Mouse (Mus musculus) layer of hippocampus, adult 9-10 months (tissue): Measurements from ENCODE around the gene Kmt2c.

ENCODE experiments used
- DNase-seq: peaks from one replicate; pipeline ENCODE4 v3.0.0; 2022; ENCODE audit warnings: low spot score

The Kmt2c gene

DNA sequence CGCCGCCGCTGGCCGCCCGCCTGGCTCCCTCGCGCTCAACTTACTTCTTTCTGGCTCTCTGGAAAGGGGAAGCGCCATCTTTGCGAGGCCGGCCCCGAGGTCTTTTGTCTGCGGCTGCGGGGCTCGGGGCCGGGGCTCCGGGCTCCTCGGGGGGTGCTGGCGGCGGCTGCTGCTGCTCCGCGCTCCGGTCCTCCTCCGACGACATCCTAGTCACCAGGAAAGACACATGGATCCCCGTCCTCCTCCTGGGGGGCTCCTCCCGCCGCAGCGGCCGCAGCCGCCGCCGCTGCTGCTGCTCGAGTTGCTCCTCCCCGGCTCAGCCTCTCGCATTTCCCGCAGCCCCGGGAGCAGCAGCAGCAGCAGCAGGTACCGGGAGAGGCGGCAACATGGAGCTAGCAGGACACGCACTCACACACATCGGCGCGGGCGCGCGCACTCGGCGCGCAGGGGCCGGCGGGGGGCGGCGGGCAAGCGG, at the start of gene Kmt2c:
Gene Kmt2c, minus strand, starts transcription at position 438 of the 475 bp plus-strand sequence.
- DNase-seq, result no peak

GRCm38 (mm10) chr5:25546912-25547311, 48.3 kb upstream of the Kmt2c start:
- no peak for DNase-seq

- DNase-seq, result no peak
These were observed 46.0 kb upstream of the Kmt2c start for GRCm38 (mm10) chr5:25544566-25544965.

DNA sequence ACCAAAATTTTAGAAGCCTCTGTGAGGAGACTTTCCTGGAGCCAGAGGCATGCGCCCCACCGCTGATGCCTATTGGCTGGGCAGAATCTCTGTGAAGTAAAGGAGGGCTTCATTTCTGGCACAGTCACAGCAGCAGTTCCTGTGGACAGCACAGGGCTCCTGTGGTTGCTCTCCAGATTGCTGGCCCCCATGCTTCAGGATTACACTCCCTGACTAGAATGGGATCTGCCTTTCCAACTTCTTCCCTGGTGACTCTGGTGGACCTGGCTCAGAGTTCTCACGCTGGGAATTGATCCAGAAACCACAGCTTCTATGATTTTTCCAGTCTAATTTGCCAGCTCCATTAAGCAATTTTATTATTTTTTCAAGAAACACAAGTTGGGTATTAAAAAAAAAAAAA, 45.5 kb upstream of the Kmt2c start:
- no peak for DNase-seq

DNA sequence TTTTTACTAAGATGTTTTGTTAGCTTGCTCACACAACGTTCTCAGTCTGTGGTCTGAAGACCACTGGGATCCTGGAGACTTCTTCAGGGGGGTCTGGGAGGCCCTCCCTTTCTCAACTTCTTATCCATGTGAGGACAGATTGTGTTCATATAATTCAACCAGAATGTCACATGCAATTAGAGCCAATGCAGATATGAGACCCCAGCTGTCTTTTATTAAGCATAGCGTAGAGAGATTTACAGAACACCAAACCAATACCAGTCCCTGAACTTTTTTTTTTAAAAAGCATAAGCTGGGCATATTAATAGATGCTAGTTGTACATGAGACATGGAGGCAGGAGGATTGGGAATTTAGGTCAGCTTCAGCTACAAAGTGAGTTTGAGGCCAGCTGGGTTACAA, 43.1 kb upstream of the Kmt2c start:
- DNase-seq, result no peak

DNA sequence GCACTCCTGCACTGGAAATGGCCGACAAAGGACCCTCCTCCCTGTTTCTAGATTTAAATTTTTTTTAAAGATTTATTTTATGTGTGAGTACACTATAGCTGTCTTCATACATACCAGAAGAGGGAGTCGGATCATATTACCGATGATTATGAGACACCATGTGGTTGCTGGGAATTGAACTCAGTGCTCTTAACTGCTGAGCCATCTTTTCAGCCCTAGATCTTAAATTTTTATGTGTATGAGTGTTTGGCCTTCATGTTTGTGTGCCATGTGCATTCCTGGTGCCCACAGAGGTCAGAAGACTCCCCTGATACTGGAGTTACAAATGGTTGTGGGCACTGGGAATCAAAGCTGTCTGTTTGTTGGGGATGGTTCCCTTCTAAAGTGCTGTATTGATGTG, 42.3 kb upstream of the Kmt2c start:
- DNase-seq, result no peak

- no peak for DNase-seq
These were observed 41.8 kb upstream of the Kmt2c start for GRCm38 (mm10) chr5:25540412-25540811.

GRCm38 (mm10) chr5:25536921-25537409, 38.4 kb upstream of the Kmt2c start:
- DNase-seq, result no peak

DNA sequence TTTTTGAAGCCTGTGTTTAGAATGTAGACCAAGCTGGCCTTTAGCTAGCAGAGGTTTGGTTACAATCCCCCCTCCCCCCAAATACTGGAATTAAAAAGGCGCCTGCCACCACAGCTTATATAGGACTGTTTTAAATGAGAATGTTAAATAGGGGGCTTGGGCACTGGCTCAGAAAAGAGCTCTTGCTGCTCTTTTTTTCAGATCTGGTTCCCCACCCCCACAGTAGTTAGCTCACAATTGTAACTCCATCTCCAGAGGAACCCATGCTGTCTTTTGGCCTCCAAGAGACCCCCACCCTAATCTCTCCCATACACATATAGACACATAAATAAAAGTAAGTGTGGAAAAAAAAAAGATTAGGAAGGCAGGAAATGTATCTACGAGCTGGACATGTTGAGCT, 37.9 kb upstream of the Kmt2c start:
- DNase-seq, result no peak

GRCm38 (mm10) chr5:25535566-25535965, 37.0 kb upstream of the Kmt2c start:
- no peak for DNase-seq

- DNase-seq, result no peak
These were observed 34.7 kb upstream of the Kmt2c start for GRCm38 (mm10) chr5:25533298-25533697.

- no peak for DNase-seq
These were observed 33.9 kb upstream of the Kmt2c start for GRCm38 (mm10) chr5:25532256-25533147.

DNA sequence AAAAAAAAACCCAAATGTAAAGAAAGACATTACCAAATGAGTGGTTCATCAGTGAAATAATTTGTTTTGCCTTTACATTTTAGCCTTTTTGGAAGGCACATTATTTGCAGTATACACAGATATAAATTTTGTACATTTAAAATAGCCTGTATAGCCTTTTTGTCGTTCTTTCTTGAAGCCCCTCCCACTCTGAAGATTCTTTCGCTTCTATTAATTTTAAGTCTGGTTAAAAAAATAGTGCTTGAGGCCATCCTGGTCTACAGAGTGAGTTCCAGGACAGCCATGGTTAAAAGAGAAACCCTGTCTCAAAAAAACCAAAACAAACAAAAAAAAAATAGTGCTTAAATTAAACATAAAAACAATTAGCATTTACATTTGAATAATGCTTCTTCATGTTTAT, 32.0 kb upstream of the Kmt2c start:
- DNase-seq, result no peak

DNA sequence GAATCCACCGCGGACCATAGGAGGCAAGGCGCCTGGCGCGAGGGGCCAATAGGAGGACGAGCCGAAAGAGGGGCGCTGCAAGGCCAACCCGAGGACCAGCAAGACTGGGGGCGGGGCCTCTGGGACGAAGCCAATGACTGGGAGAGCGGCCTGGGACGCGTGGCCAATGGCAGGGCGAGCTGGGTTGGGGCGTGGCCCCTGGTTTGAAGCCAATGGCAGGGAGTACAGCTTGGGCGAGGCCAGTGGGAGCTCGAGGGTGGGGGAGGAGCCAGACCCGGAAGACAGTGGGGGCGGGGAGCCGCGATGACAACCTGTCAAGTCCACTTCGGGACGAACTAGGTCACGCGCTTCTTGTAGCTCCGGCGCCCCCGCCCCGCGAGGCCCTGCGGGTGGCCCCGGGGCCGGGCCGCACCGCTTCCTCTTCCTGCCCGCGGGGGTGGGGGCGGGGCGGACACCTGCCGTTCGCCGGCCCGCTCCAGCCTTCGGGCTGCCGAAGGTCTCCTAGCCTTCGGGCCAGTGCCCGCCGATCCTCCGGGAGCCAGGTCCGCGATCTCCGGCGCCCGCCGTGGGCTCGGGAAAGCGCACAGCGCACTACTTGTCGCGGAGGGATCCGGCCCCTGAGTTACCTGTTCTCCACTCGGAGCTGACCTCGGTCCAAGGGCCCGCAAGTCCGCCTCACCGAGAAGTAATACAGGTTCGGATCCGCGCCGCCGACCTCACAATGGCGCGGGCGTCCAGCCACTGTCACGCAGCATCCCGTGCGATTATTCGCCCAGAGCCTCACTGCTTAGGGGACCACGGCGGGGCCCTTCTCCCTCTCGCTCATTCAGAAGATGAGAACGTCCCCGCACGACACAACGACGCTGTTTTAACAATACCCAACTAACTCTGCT, 31.2 kb upstream of the Kmt2c start:
- peak; percentile 94 for DNase-seq

DNA sequence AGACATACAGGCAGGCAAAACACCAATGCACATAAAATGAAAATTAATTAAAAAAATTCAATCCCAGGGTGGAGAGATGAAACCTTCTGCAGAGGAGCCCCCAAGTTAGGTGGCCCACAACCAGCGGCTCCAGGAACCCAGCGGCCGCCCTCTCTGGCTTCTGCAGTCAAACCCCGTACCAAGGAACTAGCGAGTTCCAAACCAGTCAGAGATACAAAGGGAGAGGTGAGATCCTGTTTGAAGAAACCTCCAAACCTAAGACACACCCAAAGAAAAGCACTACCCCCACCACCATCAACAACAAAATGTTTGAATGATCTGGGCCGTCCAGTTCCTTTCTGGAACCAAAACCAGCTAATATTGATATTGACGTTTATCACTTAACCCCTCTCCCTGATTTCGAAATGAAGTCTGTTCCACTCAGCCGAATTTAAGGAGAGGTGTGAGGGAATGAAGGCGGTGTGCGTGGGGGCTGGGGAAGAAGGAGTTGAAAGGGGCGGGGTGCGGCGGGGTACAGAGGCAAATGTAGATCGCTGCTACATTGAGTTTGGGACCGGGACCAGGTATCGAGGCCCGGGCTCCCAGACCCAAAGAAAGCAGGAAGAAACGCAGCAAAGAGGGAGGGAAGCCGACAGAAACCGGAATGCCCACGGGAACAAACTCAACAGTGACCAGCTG, 30.4 kb upstream of the Kmt2c start:
- DNase-seq, result no peak

DNA sequence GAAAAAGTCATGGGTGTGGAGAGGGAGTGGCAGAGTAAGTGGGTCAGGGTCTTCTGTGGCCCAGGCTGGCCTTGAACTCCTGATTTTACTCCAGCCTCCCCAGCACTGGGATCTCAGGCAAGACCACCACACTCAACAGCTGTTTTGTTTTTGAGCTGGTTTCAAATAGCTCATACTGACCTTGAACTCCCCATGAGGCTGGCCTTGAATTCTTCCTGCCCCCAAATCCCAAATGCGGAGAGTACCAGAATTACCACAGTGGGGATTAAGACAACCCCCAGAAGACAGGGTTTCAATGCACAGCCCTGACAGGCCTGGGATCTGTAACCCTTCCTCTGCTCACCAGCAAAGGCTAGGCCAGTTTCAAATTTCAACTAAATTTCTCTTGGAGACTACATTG, 29.4 kb upstream of the Kmt2c start:
- no peak for DNase-seq

DNA sequence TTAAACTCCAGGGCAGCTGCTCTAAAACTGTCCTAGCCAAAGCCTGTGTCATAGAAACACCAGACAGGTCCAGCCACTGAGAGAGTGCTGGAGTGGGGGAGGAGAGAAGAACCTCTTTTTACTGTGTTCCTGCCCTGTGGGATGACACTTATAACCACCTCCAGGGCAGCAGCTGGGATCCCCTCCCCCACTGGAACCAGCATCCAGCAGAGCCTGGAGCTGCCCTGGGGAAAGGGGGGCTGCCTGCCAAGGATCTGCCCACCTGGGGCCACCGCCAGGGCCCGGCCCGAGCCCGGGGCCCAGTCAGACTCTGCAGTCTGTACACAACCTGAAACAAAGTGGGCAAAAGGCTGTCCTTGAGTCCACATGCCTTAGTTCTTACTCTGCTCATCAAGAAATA, 28.3 kb upstream of the Kmt2c start:
- no peak for DNase-seq

- no peak for DNase-seq
These were observed 27.5 kb upstream of the Kmt2c start for GRCm38 (mm10) chr5:25526116-25526515.

GRCm38 (mm10) chr5:25521461-25521860, 22.9 kb upstream of the Kmt2c start:
- no peak for DNase-seq

DNA sequence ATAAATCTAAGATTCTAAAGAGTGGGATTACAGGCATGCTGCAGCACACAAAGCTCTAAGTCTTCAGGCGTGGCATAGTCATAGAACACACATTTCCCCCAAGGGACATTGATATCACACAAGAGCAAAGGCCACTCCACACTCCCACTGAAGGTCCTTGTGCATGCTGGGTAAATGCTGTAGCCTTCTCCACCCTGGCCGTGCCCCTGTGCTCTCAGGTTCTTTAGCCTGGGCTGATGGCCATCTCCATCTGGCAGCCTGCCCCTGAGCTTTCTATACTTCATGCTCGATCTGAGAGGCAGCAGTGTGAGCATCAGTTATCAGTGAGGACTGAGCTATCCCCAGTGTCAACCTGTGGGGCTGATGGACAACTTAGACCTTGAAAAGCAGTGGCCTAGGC, 21.2 kb upstream of the Kmt2c start:
- DNase-seq, result no peak

- no peak for DNase-seq
These were observed 19.0 kb upstream of the Kmt2c start for GRCm38 (mm10) chr5:25517550-25517949.

GRCm38 (mm10) chr5:25516301-25516895, 17.8 kb upstream of the Kmt2c start:
- no peak for DNase-seq
